Mouse (Mus musculus) liver, embryonic 11.5 days (tissue): ENCODE measurements around the gene Gm20696. TPM values are rescaled to one million over a fixed set of nuclear protein-coding genes. Genes with fewer than 3 reads are reported as not detected.

Experiments used
- ATAC-seq: fragments of 200-750 bp; cut with Nextera tagmentation; replicated peaks from 2 replicates; pipeline ENCODE4 v1.8.0; 2017; ENCODE audit warnings: moderate number of reproducible peaks, mild to moderate bottlenecking, moderate TSS enrichment, moderate library complexity; ENCODE audit not compliant: low FRiP score
- DNase-seq: peaks from one replicate; pipeline ENCODE4 v3.0.0-alpha.2; 2017; ENCODE audit warnings: low spot score
- H3K27ac ChIP-seq: fragments of 300-500 bp; sonication (generic); 2 replicates; pipeline ENCODE4 v1.5.1; 2014; ENCODE audit warnings: mild to moderate bottlenecking, low read depth, low read length, control low read depth
- H3K27me3 ChIP-seq: fragments of 300-500 bp; sonication (generic); replicated peaks from 2 replicates; pipeline ENCODE4 v1.6.1; 2014; ENCODE audit warnings: low read length, mixed read lengths; ENCODE audit not compliant: control insufficient read depth, insufficient read depth
- H3K36me3 ChIP-seq: fragments of 300-500 bp; sonication (generic); 2 replicates; pipeline ENCODE4 v1.6.1; 2014; ENCODE audit warnings: mild to moderate bottlenecking, low read length, moderate library complexity, mixed read lengths; ENCODE audit not compliant: control insufficient read depth, insufficient read depth
- H3K4me1 ChIP-seq: fragments of 300-500 bp; sonication (generic); replicated peaks from 2 replicates; pipeline ENCODE4 v1.6.1; 2014; ENCODE audit warnings: low read length, mixed read lengths; ENCODE audit not compliant: control insufficient read depth, insufficient read depth
- H3K4me2 ChIP-seq: fragments of 300-500 bp; sonication (generic); 2 replicates; pipeline ENCODE4 v1.6.1; 2014; ENCODE audit warnings: mild to moderate bottlenecking, control low read depth, moderate library complexity
- H3K4me3 ChIP-seq: fragments of 300-500 bp; sonication (generic); 2 replicates; pipeline ENCODE4 v1.5.1; 2014; ENCODE audit warnings: low read depth, low read length, control low read depth
- H3K9ac ChIP-seq: fragments of 300-500 bp; sonication (generic); 2 replicates; pipeline ENCODE4 v1.6.1; 2014; ENCODE audit warnings: low read depth, low read length, control low read depth
- H3K9me3 ChIP-seq: fragments of 300-500 bp; sonication (generic); 2 replicates; pipeline ENCODE4 v1.6.1; 2016; ENCODE audit warnings: low read length, inconsistent platforms, mixed read lengths; ENCODE audit not compliant: control insufficient read depth
- WGBS: fragments of 180-500 bp; shearing (Covaris S2); extraction: QIAGEN DNeasy Blood & Tissue Kit; methylation state at CpG from one replicate; pipeline ENCODE4 v1.1.7; 2014; 5-methylcytosine and 5-hydroxymethylcytosine counted together
- polyA plus RNA-seq: library from polyadenylated mRNA; unstranded; fragments of >200 nt; fragmentation: Nextera tagmentation; extraction: Ambion mirVana; gene quantifications from 2 replicates; pipeline ENCODE4 v1.2.1, GENCODE M21; 2014

Gene Gm20696
- polyA plus RNA-seq, 1 experiment from 2014 or later, result 2.4 TPM

GRCm38 (mm10) chr6:99545437-99545836 is 121.2 kb downstream of the Gm20696 start:
- DNase-seq (no peak), ATAC-seq (no peak)
- H3K9me3 ChIP-seq, result no peaks in the 10 kb centered on the region
- H3K27me3 ChIP-seq, result no peaks in the 10 kb centered on the region
- no peak overlapping the region for H3K9ac ChIP-seq
- 72% methylated on average over 6 of the region's 6 CpGs for WGBS
- H3K4me3 ChIP-seq, result no peak overlapping the region
- no peaks in the 10 kb centered on the region for H3K36me3 ChIP-seq
- H3K4me2 ChIP-seq, result no peak overlapping the region
- no peak overlapping the region for H3K27ac ChIP-seq
- no peaks in the 10 kb centered on the region for H3K4me1 ChIP-seq

- H3K4me2 ChIP-seq, result no peak overlapping the region
- ATAC-seq (no peak), DNase-seq (no peak)
- H3K36me3 ChIP-seq, result no peaks in the 10 kb centered on the region
- no peak overlapping the region for H3K4me3 ChIP-seq
- H3K9ac ChIP-seq, result no peak overlapping the region
- H3K4me1 ChIP-seq, result no peaks in the 10 kb centered on the region
- no peak overlapping the region for H3K27ac ChIP-seq
- no peaks in the 10 kb centered on the region for H3K9me3 ChIP-seq
- 54% methylated on average over 3 of the region's 3 CpGs for WGBS
- no peaks in the 10 kb centered on the region for H3K27me3 ChIP-seq
Observed at GRCm38 (mm10) chr6:99541105-99541504, 125.5 kb downstream of the Gm20696 start.

- DNase-seq (no peak), ATAC-seq (no peak)
- 68% methylated on average over 6 of the region's 6 CpGs for WGBS
- no peaks in the 10 kb centered on the region for H3K36me3 ChIP-seq
- no peaks in the 10 kb centered on the region for H3K9me3 ChIP-seq
- no peak overlapping the region for H3K4me3 ChIP-seq
- no peaks in the 10 kb centered on the region for H3K4me1 ChIP-seq
- H3K27ac ChIP-seq, result no peak overlapping the region
- no peaks in the 10 kb centered on the region for H3K27me3 ChIP-seq
- no peak overlapping the region for H3K4me2 ChIP-seq
- no peak overlapping the region for H3K9ac ChIP-seq
Observed at GRCm38 (mm10) chr6:99540653-99541052, 125.9 kb downstream of the Gm20696 start.

GRCm38 (mm10) chr6:99540146-99540545 is 126.5 kb downstream of the Gm20696 start:
- Histone ChIP-seq H3K9ac (no peak overlapping the region), H3K27me3 (no peaks in the 10 kb centered on the region), H3K27ac (no peak overlapping the region), H3K9me3 (no peaks in the 10 kb centered on the region), H3K4me2 (no peak overlapping the region), H3K4me1 (no peaks in the 10 kb centered on the region), H3K36me3 (no peaks in the 10 kb centered on the region), H3K4me3 (no peak overlapping the region)
- no peak for DNase-seq
- WGBS, result 76% methylated on average over 5 of the region's 5 CpGs
- ATAC-seq, result no peak

- Histone ChIP-seq H3K9ac (no peak overlapping the region), H3K27ac (no peak overlapping the region), H3K4me2 (no peak overlapping the region), H3K9me3 (no peaks in the 10 kb centered on the region), H3K4me3 (no peak overlapping the region), H3K4me1 (no peaks in the 10 kb centered on the region), H3K36me3 (no peaks in the 10 kb centered on the region), H3K27me3 (no peaks in the 10 kb centered on the region)
- ATAC-seq (no peak), DNase-seq (no peak)
- WGBS, result 81% methylated on average over 17 of the region's 17 CpGs
Observed at GRCm38 (mm10) chr6:99538194-99538941, 128.2 kb downstream of the Gm20696 start.

- Histone ChIP-seq H3K27ac (no peak overlapping the region), H3K27me3 (no peaks in the 10 kb centered on the region), H3K4me1 (peaks cover 4% of the 10 kb centered on the region; the same call in 1 of the 2 replicates), H3K36me3 (no peaks in the 10 kb centered on the region), H3K4me2 (no peak overlapping the region), H3K4me3 (no peak overlapping the region), H3K9me3 (no peaks in the 10 kb centered on the region), H3K9ac (no peak overlapping the region)
- DNase-seq (no peak), ATAC-seq (no peak)
- 67% methylated on average over 5 of the region's 5 CpGs for WGBS
Observed at GRCm38 (mm10) chr6:99534211-99534745, 132.3 kb downstream of the Gm20696 start.

- Histone ChIP-seq H3K4me1 (peaks cover 4% of the 10 kb centered on the region; the same call in 1 of the 2 replicates), H3K27me3 (no peaks in the 10 kb centered on the region), H3K4me3 (no peak overlapping the region), H3K27ac (no peak overlapping the region), H3K9me3 (no peaks in the 10 kb centered on the region), H3K4me2 (no peak overlapping the region), H3K36me3 (no peaks in the 10 kb centered on the region; the same call in 1 of the 2 replicates), H3K9ac (no peak overlapping the region)
- 80% methylated on average over 4 of the region's 4 CpGs for WGBS
- DNase-seq, result no peak
- no peak for ATAC-seq
Observed at GRCm38 (mm10) chr6:99532458-99532857, 134.1 kb downstream of the Gm20696 start.

GRCm38 (mm10) chr6:99528972-99529371 is 137.6 kb downstream of the Gm20696 start:
- Histone ChIP-seq H3K9ac (no peak overlapping the region), H3K4me2 (no peak overlapping the region), H3K4me1 (peaks cover 5% of the 10 kb centered on the region; the same call in 1 of the 2 replicates), H3K4me3 (no peak overlapping the region), H3K9me3 (peaks cover 5% of the 10 kb centered on the region; the same call in 1 of the 2 replicates), H3K27ac (no peak overlapping the region), H3K36me3 (peaks cover 6% of the 10 kb centered on the region; the same call in 1 of the 2 replicates), H3K27me3 (no peaks in the 10 kb centered on the region)
- ATAC-seq (no peak), DNase-seq (no peak)
- 72% methylated on average over 2 of the region's 2 CpGs for WGBS
